Mouse (Mus musculus) liver, embryonic 11.5 days (tissue): ENCODE results near the gene Marveld1. TPM values are rescaled to one million over a fixed set of nuclear protein-coding genes. Genes with fewer than 3 reads are reported as not detected.

Experiments
- ATAC-seq: fragments of 200-750 bp; cut with Nextera tagmentation; replicated peaks from 2 replicates; pipeline ENCODE4 v1.8.0; 2017; ENCODE audit warnings: moderate number of reproducible peaks, mild to moderate bottlenecking, moderate TSS enrichment, moderate library complexity; ENCODE audit not compliant: low FRiP score
- DNase-seq: peaks from one replicate; pipeline ENCODE4 v3.0.0-alpha.2; 2017; ENCODE audit warnings: low spot score
- H3K27ac ChIP-seq: fragments of 300-500 bp; sonication (generic); 2 replicates; pipeline ENCODE4 v1.5.1; 2014; ENCODE audit warnings: mild to moderate bottlenecking, low read depth, low read length, control low read depth
- H3K27me3 ChIP-seq: fragments of 300-500 bp; sonication (generic); replicated peaks from 2 replicates; pipeline ENCODE4 v1.6.1; 2014; ENCODE audit warnings: low read length, mixed read lengths; ENCODE audit not compliant: control insufficient read depth, insufficient read depth
- H3K36me3 ChIP-seq: fragments of 300-500 bp; sonication (generic); 2 replicates; pipeline ENCODE4 v1.6.1; 2014; ENCODE audit warnings: mild to moderate bottlenecking, low read length, moderate library complexity, mixed read lengths; ENCODE audit not compliant: control insufficient read depth, insufficient read depth
- H3K4me1 ChIP-seq: fragments of 300-500 bp; sonication (generic); replicated peaks from 2 replicates; pipeline ENCODE4 v1.6.1; 2014; ENCODE audit warnings: low read length, mixed read lengths; ENCODE audit not compliant: control insufficient read depth, insufficient read depth
- H3K4me2 ChIP-seq: fragments of 300-500 bp; sonication (generic); 2 replicates; pipeline ENCODE4 v1.6.1; 2014; ENCODE audit warnings: mild to moderate bottlenecking, control low read depth, moderate library complexity
- H3K4me3 ChIP-seq: fragments of 300-500 bp; sonication (generic); 2 replicates; pipeline ENCODE4 v1.5.1; 2014; ENCODE audit warnings: low read depth, low read length, control low read depth
- H3K9ac ChIP-seq: fragments of 300-500 bp; sonication (generic); 2 replicates; pipeline ENCODE4 v1.6.1; 2014; ENCODE audit warnings: low read depth, low read length, control low read depth
- H3K9me3 ChIP-seq: fragments of 300-500 bp; sonication (generic); 2 replicates; pipeline ENCODE4 v1.6.1; 2016; ENCODE audit warnings: low read length, inconsistent platforms, mixed read lengths; ENCODE audit not compliant: control insufficient read depth
- WGBS: fragments of 180-500 bp; shearing (Covaris S2); extraction: QIAGEN DNeasy Blood & Tissue Kit; methylation state at CpG from one replicate; pipeline ENCODE4 v1.1.7; 2014; 5-methylcytosine and 5-hydroxymethylcytosine counted together
- polyA plus RNA-seq: library from polyadenylated mRNA; unstranded; fragments of >200 nt; fragmentation: Nextera tagmentation; extraction: Ambion mirVana; gene quantifications from 2 replicates; pipeline ENCODE4 v1.2.1, GENCODE M21; 2014

Marveld1 gene
- polyA plus RNA-seq, 1 experiment from 2014 or later = 5.4 TPM

DNA sequence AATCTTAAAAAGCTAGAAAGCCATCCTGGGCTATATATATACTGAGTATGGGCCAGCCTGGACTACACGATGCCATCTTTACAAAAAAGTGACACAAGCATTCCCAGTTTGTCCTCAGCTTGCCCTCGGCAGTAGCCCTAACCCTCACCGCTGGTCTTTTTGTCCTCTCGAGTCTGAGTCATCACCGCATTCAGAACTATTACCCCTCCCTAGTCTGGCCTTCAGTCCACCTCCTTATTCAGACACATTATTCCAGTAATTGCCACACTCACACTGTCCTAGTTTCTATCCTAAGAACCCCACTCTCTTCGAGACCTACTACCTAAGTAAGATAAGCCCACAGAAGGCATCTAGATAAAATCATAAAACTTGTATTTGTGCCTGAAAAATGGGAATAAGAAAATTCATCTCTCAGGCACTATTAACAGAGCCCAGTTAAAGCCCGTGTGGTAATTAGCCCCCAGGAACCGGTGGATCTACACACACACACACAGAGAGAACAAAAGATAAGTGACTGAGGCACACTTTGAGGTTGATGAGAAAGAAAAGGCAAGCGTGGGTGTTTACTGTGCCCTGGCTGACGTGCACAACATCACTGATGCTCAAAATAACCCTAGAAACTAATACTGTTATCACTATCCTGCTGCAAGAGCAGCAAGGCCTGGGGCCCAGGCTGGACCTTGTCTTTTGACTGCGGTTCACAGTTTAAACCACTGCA, 21.5 kb upstream of the Marveld1 start:
- H3K9me3 ChIP-seq = no peaks in the 10 kb centered on the region
- ATAC-seq (no peak), DNase-seq (no peak)
- WGBS = 69% methylated on average over 11 of the region's 11 CpGs
- no peaks in the 10 kb centered on the region for H3K27me3 ChIP-seq
- peaks cover 10% of the 10 kb centered on the region; the same call in 1 of the 2 replicates for H3K36me3 ChIP-seq
- no peak overlapping the region for H3K27ac ChIP-seq
- no peak overlapping the region for H3K4me3 ChIP-seq
- H3K4me2 ChIP-seq = no peak overlapping the region
- H3K9ac ChIP-seq = no peak overlapping the region
- peaks cover 12% of the 10 kb centered on the region for H3K4me1 ChIP-seq

DNA sequence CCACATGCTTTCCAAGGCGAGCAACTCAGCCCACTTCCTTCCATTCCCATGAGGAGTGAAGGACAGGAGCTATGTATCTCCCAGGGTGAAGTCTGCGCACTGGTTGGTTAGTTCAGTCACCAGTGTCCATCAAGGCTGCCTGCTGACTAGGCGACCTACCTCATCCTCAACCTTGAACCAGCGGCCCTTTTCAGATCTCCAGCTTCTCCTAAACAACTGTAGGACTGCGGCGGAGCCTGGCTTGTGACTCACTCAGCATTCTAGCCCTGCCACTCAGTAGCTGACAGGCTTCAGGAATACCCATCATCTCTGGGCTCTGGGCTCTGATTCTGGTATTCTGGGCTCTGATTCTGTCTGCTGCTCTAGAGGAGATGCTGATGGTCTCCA, 21.0 kb upstream of the Marveld1 start:
- Histone ChIP-seq H3K36me3 (peaks cover 8% of the 10 kb centered on the region; the same call in 1 of the 2 replicates), H3K27ac (no peak overlapping the region), H3K9ac (0 out of 2 replicates have a peak overlapping the region, but pooled peaks have one; percentile 3), H3K4me2 (no peak overlapping the region), H3K4me3 (no peak overlapping the region), H3K4me1 (peaks cover 12% of the 10 kb centered on the region), H3K9me3 (no peaks in the 10 kb centered on the region), H3K27me3 (no peaks in the 10 kb centered on the region)
- ATAC-seq (no peak), DNase-seq (no peak)
- 88% methylated on average over 6 of the region's 6 CpGs for WGBS

DNA sequence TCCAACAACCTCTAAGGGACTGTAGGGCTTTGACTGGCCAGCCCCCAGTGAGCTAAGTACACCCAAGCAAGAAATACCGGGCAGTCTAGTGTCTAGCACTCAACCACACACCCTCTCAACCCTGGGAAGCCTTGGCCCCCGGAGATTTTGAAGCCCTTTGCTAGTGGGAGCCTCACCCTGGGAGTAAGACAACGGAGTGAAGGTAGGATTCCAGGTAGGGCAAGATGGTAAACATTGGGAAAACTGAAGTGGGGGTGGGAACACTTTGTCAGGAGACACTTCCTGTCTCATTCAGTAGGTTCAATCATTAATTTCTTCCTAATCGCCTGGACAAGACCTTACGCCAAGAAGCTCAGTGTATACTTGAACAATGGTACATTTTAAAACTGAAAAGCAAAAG, 20.2 kb upstream of the Marveld1 start:
- 85% methylated on average over 5 of the region's 5 CpGs for WGBS
- DNase-seq (no peak), ATAC-seq (no peak)
- H3K4me2 ChIP-seq = no peak overlapping the region
- no peaks in the 10 kb centered on the region for H3K27me3 ChIP-seq
- H3K36me3 ChIP-seq = peaks cover 4% of the 10 kb centered on the region; the same call in 1 of the 2 replicates
- no peak overlapping the region for H3K4me3 ChIP-seq
- H3K27ac ChIP-seq = no peak overlapping the region
- no peak overlapping the region for H3K9ac ChIP-seq
- H3K4me1 ChIP-seq = peaks cover 12% of the 10 kb centered on the region
- no peaks in the 10 kb centered on the region for H3K9me3 ChIP-seq

- DNase-seq = no peak
- peaks cover 12% of the 10 kb centered on the region for H3K4me1 ChIP-seq
- H3K4me3 ChIP-seq = peak overlapping the region; percentile 69
- WGBS = 7% methylated on average over 23 of the region's 23 CpGs
- H3K27ac ChIP-seq = peak overlapping the region; percentile 53; the same call in 1 of the 2 replicates
- no peaks in the 10 kb centered on the region for H3K27me3 ChIP-seq
- peak overlapping the region; percentile 77 for H3K9ac ChIP-seq
- H3K36me3 ChIP-seq = peaks cover 4% of the 10 kb centered on the region; the same call in 1 of the 2 replicates
- H3K9me3 ChIP-seq = no peaks in the 10 kb centered on the region
- H3K4me2 ChIP-seq = peak overlapping the region; percentile 96
- ATAC-seq = no peak; the same call in 1 of the 2 replicates
These were observed 19.0 kb upstream of the Marveld1 start for GRCm38 (mm10) chr19:42128052-42128740.

- Histone ChIP-seq H3K36me3 (no peaks in the 10 kb centered on the region), H3K27me3 (no peaks in the 10 kb centered on the region), H3K27ac (peak within 1 kb of the TSS; percentile 53; the same call in 1 of the 2 replicates), H3K4me3 (peak within 1 kb of the TSS; percentile 69), H3K4me1 (peaks cover 12% of the 10 kb centered on the region), H3K9me3 (no peaks in the 10 kb centered on the region), H3K4me2 (peak within 1 kb of the TSS; percentile 96), H3K9ac (peak within 1 kb of the TSS; percentile 77)
- WGBS = under 1% methylated on average over 54 of the region's 54 CpGs
- peak; percentile 97 for DNase-seq
- ATAC-seq = peak; percentile 98
These were observed 18.3 kb upstream of the Marveld1 start, which contains the start of gene Avpi1 for GRCm38 (mm10) chr19:42128787-42129508. Avpi1 (minus strand) TSS chr19:42129059.

DNA sequence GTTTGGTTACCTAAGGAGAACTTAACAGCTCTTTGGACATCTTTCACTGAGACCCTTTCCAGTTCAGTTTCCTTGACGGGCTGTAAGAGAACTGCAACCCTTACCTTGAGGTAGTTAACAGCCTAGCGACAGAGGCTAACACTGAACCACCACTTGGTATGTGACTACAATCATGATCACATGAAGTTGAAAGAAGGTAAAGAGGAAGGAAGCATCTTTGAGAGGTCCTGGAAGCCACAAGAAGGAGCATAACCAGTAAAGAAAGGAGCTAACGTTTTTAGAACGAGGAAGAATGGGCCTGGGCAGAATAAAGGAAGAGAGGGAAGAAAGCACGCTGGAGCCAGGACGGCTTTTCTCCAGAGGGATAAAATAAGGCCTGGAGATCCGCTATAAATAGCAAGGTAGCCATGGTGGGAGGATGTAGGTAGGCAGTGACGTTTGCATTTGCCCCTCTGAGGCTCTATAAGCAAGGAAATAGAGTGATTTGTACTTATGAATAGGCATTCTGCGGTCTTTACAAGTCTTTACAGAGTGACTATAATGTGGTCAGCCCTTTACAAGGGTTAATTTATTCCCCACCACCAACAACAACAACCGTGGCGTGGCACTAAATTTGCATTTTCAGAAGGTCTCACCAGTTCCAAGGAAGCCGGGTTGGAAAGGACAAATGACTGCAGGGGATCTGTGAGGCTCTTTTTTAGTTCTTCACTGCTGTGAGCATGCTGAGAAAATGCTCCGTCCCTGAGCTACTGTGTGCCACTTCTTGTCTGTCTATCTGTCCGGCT, 17.5 kb upstream of the Marveld1 start:
- 38% methylated on average over 14 of the region's 14 CpGs for WGBS
- Histone ChIP-seq H3K27me3 (no peaks in the 10 kb centered on the region), H3K4me3 (peak overlapping the region; percentile 69), H3K27ac (peak overlapping the region; percentile 3; the same call in 1 of the 2 replicates), H3K4me2 (peak overlapping the region; percentile 96), H3K9me3 (no peaks in the 10 kb centered on the region), H3K4me1 (peaks cover 17% of the 10 kb centered on the region), H3K9ac (peak overlapping the region; percentile 46; the same call in 1 of the 2 replicates), H3K36me3 (no peaks in the 10 kb centered on the region)
- no peak for DNase-seq
- ATAC-seq = no peak; the same call in 1 of the 2 replicates

- Histone ChIP-seq H3K9ac (no peak overlapping the region), H3K4me3 (no peak overlapping the region), H3K9me3 (no peaks in the 10 kb centered on the region), H3K4me2 (no peak overlapping the region), H3K27me3 (no peaks in the 10 kb centered on the region), H3K36me3 (no peaks in the 10 kb centered on the region), H3K27ac (0 out of 2 replicates have a peak overlapping the region, but pooled peaks have one; percentile 3), H3K4me1 (peaks cover 22% of the 10 kb centered on the region)
- ATAC-seq = no peak
- 84% methylated on average over 3 of the region's 3 CpGs for WGBS
- DNase-seq = no peak
These were observed 16.9 kb upstream of the Marveld1 start for GRCm38 (mm10) chr19:42130294-42130606.

GRCm38 (mm10) chr19:42131101-42131500, 16.1 kb upstream of the Marveld1 start:
- H3K27me3 ChIP-seq = no peaks in the 10 kb centered on the region
- DNase-seq = no peak
- no peak overlapping the region for H3K4me3 ChIP-seq
- H3K9ac ChIP-seq = no peak overlapping the region
- peaks cover 27% of the 10 kb centered on the region for H3K4me1 ChIP-seq
- no peak overlapping the region for H3K4me2 ChIP-seq
- ATAC-seq = no peak
- no peak overlapping the region for H3K27ac ChIP-seq
- no peaks in the 10 kb centered on the region for H3K9me3 ChIP-seq
- no peaks in the 10 kb centered on the region for H3K36me3 ChIP-seq
- 77% methylated on average over 5 of the region's 5 CpGs for WGBS
